Mouse (Mus musculus): ENCODE data around the gene Rnf128.
"Not testable (repeated sequence)": the region's sequence is repeated elsewhere in the genome, so short reads cannot be mapped to it uniquely, and the experiment has no call there.

Rnf128 gene

GRCm38 (mm10) chrX:139562925-139563461 is at the start of gene Rnf128:
TSS of gene Rnf128 (plus strand) at chrX:139563316.
- no peak for DNase-seq (ENCODE audit: low read depth)

DNA sequence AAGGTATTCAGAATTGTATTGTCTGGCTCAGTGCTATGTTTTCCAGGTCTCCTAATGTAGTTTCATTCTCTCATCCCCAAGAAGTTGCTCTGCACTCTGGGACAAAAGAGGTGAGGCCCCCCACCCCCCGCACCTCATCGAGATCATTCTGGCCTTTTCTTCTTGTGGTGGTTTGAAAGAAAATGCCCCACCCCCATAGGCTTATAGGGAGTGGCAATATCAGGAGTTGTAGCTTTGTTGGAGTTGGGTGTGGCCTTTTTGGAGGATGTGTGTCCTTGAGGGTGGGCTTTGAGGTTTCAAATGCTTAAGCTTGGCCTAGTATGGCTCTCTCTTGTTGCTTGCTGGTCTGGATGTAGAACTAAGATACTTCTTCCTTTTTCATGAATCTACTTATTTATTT is 47.0 kb upstream of the Rnf128 start:
- DNase-seq (ENCODE audit: low read depth) = no peak

DNA sequence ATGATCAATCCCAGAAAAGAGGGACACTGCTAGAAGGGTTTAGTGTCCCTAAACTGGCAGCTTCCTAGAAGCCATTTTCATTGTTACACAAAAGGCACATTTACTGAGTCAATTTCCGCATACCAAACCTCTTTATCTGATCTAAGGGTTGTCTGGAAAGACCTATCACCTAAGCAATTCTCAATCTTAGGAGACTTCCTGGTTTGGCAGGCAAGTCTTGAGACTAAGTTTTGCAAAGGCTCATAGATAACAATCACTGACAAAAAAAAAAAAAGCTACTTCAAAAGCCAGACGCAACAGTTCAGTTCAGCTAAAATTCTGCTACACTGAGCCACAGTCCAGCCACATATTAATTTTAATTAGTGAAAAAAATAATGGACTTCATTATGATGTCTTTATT is 43.9 kb upstream of the Rnf128 start:
- DNase-seq (ENCODE audit: low read depth) = no peak

DNA sequence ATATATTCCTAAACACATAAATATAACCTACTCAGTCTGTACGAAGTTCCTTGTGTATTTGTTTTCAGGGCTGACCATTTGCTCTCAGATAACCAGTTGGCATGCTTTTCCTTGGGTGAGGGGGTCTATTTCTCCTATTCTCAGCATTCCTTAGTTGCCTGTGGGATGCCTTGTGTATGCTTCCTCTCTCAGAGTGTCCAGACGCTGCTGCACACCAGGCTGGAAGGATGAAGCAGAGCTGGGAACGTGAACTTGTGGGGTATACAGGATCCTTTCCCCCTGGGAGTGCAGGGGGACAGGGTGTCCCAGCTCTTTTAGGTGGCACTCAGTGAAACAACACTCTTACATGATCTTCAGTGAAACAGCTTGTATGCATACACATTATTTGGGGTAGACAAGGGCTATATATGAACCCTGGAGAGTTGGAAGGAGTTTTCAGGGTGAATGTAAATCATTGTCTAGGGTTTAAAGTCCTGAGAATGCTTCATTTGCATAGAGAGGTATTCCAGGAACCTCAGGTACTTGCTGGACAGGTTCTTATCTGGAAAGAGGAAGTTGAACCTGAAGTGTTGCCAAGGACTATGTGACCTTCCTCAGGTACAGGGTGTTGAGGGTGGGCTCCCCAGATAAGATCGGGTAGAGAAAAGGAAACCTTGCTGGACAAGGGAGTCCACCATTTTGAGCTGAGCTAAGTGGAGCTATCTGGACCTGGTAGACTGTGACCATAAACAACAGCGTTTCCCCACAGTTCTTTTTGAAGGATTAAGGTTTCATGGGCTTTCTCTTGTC is 38.6 kb upstream of the Rnf128 start:
- DNase-seq (ENCODE audit: low read depth) = no peak

GRCm38 (mm10) chrX:139525724-139526123 is 37.4 kb upstream of the Rnf128 start:
- no peak for DNase-seq (ENCODE audit: low read depth)

DNA sequence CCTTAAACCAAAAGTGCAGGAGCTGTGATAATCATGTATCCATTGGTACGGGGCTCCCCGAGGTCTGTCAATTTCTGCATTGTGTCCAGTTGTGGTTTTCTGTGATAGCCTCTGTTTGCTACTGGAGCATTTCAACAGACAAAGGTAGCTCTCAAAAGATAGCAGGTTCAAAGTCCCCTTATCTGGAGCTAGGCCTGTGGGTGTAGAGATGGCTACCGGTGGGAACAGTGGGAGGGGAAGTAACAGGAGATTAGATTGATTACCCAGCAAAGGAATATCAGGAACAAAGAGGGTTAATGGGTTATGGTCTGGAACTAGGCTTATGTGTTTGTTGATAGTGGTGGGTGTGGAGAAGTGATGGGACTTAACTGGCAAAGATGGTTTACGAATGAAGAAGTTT is 36.1 kb upstream of the Rnf128 start:
- no peak for DNase-seq (ENCODE audit: low read depth)

DNA sequence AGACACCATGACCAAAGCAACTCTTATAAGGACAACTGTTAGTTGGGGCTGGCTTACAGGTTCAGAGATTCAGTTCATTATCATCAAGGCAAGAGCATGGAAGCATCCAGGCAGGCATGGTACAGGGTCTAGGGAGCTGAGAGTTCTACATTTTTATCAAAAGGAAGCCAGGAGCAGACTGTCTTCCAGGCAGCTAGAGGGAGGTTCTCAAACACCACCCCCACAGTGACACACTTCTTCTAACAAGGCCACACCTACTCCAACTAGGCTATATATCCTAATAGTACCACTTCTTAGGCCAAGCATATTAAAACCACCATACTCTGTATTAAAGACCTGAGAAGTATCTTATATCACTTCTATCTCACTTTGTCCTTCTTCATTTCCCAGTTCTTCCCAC is 33.4 kb upstream of the Rnf128 start:
- DNase-seq (ENCODE audit: low read depth) = no peak

DNA sequence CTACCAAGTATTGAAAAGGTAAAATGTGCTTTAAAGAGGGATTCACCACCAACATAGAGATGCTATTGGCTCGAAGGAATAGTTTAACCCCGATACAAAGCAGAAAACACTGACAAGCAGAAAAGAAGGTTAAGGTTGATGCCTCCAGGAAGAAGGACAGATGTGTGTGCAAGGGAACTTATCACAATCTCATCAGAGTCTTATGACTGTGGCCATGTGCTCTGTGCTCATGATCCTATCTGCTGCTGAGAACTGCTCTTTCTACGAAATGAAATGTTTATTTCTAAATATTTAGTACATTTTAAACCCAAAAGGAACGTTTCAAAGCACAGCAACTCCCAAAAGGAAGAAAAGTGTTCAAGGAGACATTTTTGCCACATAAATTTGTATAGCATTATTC is 30.8 kb upstream of the Rnf128 start:
- no peak for DNase-seq (ENCODE audit: low read depth)

DNA sequence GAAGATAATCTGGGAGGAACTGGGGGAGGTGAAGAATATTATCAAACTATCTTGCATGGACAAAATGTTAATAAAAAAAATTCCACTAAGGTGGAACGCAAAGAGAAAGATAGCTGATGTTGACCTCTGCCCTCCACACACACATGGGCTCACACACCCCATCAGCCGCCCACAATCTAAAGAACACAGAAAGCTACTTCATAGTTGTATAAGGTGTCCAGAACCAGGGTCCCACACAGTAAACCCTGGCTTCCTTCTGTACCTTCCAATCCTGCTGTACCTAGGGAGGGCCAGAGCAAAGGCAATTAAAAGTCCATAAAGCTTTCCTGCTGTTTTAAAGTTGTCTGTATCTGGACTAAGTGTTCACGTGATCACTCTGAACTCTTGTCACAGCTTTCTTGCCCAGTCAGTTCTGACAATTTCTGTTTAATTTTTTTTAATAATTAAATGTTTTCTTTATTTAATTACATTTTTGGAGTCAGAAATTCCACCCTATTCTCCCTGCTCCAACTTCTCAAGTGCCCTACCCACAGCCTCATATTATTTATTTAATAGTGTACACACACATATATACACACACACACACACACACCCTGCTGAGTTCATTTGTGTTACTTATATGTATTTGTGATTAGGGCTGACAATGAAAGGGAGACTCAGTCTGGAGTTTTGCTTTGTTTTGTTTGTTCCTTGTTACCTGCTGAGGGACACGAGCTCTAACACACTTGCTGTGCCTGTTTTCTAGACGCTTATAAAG is 25.3 kb upstream of the Rnf128 start:
- DNase-seq (ENCODE audit: low read depth) = no peak

- DNase-seq (ENCODE audit: low read depth) = no peak
Measured at GRCm38 (mm10) chrX:139543726-139544125, 19.4 kb upstream of the Rnf128 start.

GRCm38 (mm10) chrX:139550456-139550855 is 12.7 kb upstream of the Rnf128 start:
- no peak for DNase-seq (ENCODE audit: low read depth)

DNA sequence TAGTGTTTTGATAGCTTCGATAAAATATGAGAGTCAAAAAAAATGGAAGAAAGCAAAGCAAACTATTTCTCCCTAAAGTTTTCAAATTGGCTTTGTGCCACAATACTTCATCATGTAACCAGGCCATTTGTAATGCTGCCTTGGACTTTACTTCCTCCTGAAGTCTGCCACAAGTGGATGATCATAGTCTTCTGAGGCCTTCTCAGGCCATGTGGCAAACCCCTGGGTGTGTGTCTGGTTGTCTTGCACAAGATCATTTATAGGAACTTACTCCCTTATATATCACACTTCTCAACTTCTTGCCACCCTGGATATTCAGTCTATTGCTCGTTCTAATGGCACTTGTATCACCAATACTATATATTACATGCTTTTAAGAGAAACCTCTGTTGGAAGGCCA is 11.0 kb upstream of the Rnf128 start:
- DNase-seq (ENCODE audit: low read depth) = no peak

DNA sequence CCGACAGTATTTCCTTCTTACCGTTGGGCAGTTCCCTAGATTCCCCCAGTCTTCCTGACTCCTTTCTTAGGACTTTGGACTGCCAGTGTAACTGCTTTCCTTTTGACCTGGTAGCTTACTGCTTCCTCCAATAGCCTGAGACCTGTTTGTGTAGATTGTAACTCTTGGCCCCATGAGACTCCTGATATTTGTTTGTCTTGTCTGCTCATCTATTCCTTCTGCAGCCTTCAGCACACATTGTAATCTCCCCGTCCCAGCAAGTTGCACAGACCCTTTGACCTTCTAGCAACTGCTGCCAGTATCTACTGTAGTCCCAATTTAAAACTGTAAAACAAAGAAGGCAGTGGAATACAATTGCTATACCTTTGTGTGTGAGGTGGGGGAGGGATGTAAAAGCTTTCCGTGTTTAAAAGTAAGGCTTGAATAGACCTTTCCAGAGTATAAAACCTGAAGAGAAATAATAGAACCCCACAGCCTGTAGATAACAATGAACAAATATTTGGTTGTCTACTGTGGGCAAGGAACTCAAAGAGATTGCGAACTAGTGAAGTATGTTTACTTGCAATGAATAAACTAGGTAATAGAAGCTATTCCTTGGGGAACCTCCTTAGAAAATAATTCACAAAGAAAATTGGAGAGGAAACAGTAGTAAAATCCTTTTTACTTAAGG is 726 bp upstream of the Rnf128 start:
- DNase-seq (ENCODE audit: low read depth) = no peak

DNA sequence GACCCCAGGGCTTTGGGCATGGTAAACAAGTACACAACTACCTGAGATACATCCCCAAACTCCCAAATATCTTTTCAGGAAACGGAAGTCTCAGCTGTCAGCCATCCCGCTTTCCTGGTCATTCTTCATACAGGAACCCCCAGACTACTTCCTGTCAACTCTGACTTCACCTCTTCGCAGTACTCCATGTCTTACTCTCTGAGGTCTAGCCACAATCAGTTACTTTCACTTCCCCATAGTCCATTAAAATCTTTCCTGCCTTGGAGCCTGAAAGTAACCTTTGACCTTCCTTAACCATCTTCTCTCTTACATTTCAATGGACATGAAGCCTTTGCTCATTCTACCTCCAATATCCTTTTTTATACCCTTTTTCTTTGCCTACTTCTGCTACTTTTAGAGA is 6.9 kb downstream of the Rnf128 start:
- DNase-seq (ENCODE audit: low read depth) = no peak

DNA sequence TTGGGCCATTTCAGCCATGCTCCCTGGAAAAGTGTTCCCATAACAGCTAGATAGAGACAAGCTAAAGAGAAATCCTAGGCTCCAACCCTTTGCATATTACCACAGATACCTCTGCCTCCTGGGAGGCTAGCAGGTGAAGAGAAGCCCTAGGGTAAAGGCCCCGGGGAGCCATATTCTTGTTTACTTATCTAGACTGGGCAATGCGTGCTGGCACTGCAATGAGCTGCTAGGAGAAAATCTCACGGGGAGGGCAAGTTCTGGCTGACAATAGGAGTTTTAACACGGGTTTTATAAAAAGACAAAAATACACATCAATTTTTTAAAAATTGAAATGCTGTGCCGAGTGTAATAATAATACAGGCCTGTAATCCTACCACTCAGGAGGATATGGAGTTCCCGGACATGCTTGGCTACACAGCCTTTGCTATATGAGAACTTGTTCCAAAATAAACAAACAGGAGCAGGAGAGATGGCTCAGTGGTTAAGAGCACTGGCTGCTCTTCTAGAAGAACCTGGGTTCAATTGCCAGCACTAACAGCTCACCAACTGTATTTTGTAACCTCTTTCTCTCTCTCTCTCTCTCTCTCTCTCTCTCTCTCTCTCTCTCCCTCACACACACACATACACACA is 15.6 kb downstream of the Rnf128 start:
- DNase-seq (ENCODE audit: low read depth) = no peak

GRCm38 (mm10) chrX:139583616-139584015 is 20.5 kb downstream of the Rnf128 start:
- DNase-seq (ENCODE audit: low read depth) = no peak

DNA sequence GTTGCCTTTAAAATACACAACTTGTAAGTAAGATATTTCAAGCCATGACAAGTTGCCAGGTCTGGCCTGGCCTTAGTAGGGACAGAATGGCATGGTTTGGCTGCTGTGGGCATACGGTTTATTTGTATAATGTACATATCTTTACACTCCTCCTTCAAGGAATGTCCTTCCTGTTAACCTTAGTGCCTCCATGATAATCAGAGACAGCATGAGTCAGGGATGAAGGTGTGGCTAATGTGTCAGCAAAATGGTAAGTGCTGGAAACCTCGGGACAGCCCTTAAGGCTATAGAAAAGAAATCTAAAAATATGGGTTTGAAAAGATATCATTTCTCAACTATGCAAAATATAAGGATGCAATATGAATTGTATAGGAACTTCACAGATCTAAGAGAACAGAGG is 23.6 kb downstream of the Rnf128 start:
- not testable (repeated sequence) for DNase-seq (ENCODE audit: low read depth)

GRCm38 (mm10) chrX:139596404-139596803 is 33.3 kb downstream of the Rnf128 start:
- no peak for DNase-seq (ENCODE audit: low read depth)

GRCm38 (mm10) chrX:139610033-139610764 is 47.1 kb downstream of the Rnf128 start:
- DNase-seq (ENCODE audit: low read depth) = peak; percentile 12

- no peak for DNase-seq (ENCODE audit: low read depth)
Measured at GRCm38 (mm10) chrX:139610765-139611300, 47.7 kb downstream of the Rnf128 start.

- DNase-seq (ENCODE audit: low read depth) = no peak
Measured at GRCm38 (mm10) chrX:139614761-139615160, 51.6 kb downstream of the Rnf128 start.

All from fibroblast of lung, adult 2 months (primary cell).